Mouse (Mus musculus): ENCODE results near the gene 1500011B03Rik. TPM values are rescaled to one million over a fixed set of nuclear protein-coding genes. Genes with fewer than 3 reads are reported as not detected.

1500011B03Rik gene
- polyA plus RNA-seq, 1 experiment from 2014 or later = 112 TPM

GRCm38 (mm10) chr5:114799848-114800247, 23.4 kb downstream of the 1500011B03Rik start:
- no peaks in the 10 kb centered on the region for H3K27me3 ChIP-seq (ENCODE audit: control insufficient read depth, insufficient read depth, low read length)
- no peaks in the 10 kb centered on the region for H3K9me3 ChIP-seq (ENCODE audit: control insufficient read depth, low read depth, low read length)
- H3K36me3 ChIP-seq (ENCODE audit: control insufficient read depth, insufficient read depth, low read length) = peaks cover 22% of the 10 kb centered on the region
- H3K4me2 ChIP-seq (replicated peaks; ENCODE audit: low read depth, low read length) = no peak overlapping the region
- 73% methylated on average over 11 of the region's 11 CpGs for WGBS
- no peak overlapping the region for H3K27ac ChIP-seq (ENCODE audit: low read length)
- H3K4me3 ChIP-seq (ENCODE audit: low read depth, low read length) = no peak overlapping the region
- no peak overlapping the region for H3K9ac ChIP-seq (replicated peaks; ENCODE audit: low read depth, low read length)
- no peak for ATAC-seq (ENCODE audit: insufficient number of reproducible peaks, insufficient read depth, low FRiP score, low read depth)
- peaks cover 15% of the 10 kb centered on the region; the same call in 1 of the 2 replicates for H3K4me1 ChIP-seq (ENCODE audit: control insufficient read depth, insufficient read depth, low read length)

DNA sequence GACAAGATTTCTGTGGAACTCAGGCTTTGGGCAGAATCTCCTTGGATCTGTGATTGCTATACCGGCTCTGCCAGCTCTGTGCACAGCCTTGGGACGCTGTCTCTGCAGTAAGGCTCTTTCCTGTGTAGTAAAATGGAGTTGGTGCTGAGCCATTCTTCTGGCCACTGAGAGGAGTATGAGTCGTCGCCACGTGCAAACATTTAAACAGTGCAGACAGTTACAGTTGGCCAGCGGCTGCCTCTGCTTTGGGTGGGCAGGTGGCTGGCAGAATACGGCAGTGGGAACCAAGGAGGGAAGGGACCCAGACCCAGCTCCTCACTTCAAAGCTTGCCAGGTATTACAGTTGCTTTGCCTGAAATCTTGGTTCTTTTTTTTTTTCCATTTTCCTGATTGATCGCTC, 26.0 kb downstream of the 1500011B03Rik start:
- H3K9me3 ChIP-seq (ENCODE audit: control insufficient read depth, low read depth, low read length) = no peaks in the 10 kb centered on the region
- H3K27me3 ChIP-seq (ENCODE audit: control insufficient read depth, insufficient read depth, low read length) = no peaks in the 10 kb centered on the region
- H3K27ac ChIP-seq (ENCODE audit: low read length) = no peak overlapping the region
- no peak overlapping the region for H3K4me2 ChIP-seq (replicated peaks; ENCODE audit: low read depth, low read length)
- WGBS = 82% methylated on average over 8 of the region's 8 CpGs
- peaks cover 15% of the 10 kb centered on the region; the same call in 1 of the 2 replicates for H3K4me1 ChIP-seq (ENCODE audit: control insufficient read depth, insufficient read depth, low read length)
- H3K36me3 ChIP-seq (ENCODE audit: control insufficient read depth, insufficient read depth, low read length) = peaks cover 23% of the 10 kb centered on the region
- H3K9ac ChIP-seq (replicated peaks; ENCODE audit: low read depth, low read length) = no peak overlapping the region
- no peak overlapping the region for H3K4me3 ChIP-seq (ENCODE audit: low read depth, low read length)
- no peak for ATAC-seq (ENCODE audit: insufficient number of reproducible peaks, insufficient read depth, low FRiP score, low read depth)

GRCm38 (mm10) chr5:114796299-114797012, 26.8 kb downstream of the 1500011B03Rik start:
- Histone ChIP-seq H3K4me2 (replicated peaks; ENCODE audit: low read depth, low read length) (peak overlapping the region; percentile 55), H3K9ac (replicated peaks; ENCODE audit: low read depth, low read length) (no peak overlapping the region), H3K4me3 (ENCODE audit: low read depth, low read length) (peak overlapping the region; percentile 25), H3K36me3 (ENCODE audit: control insufficient read depth, insufficient read depth, low read length) (peaks cover 27% of the 10 kb centered on the region), H3K27ac (ENCODE audit: low read length) (no peak overlapping the region), H3K27me3 (ENCODE audit: control insufficient read depth, insufficient read depth, low read length) (no peaks in the 10 kb centered on the region), H3K4me1 (ENCODE audit: control insufficient read depth, insufficient read depth, low read length) (peaks cover 15% of the 10 kb centered on the region; the same call in 1 of the 2 replicates), H3K9me3 (ENCODE audit: control insufficient read depth, low read depth, low read length) (no peaks in the 10 kb centered on the region)
- WGBS = 7% methylated on average over 40 of the region's 40 CpGs
- ATAC-seq (ENCODE audit: insufficient number of reproducible peaks, insufficient read depth, low FRiP score, low read depth) = peak; percentile 59; the same call in 1 of the 2 replicates

DNA sequence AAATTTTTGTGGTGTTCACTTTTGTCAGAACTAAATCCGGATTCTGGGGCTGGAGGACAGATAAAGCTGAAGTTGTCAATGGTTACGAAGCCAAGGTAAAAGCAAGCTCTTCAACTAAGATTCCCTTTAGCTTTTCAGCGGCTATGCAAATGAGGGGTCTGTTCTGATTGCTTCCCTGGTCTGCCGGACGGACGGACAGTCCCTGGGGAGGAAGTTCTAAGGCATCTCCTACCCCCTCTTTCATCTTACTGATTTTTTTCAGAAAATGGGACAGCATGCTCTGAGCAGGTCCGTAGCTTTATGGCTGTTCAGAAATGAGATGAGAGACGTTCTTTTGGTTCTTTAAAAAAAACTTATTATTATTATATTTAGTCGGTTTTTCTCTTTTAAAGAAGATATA, 27.6 kb downstream of the 1500011B03Rik start:
- no peak for ATAC-seq (ENCODE audit: insufficient number of reproducible peaks, insufficient read depth, low FRiP score, low read depth)
- Histone ChIP-seq H3K9me3 (ENCODE audit: control insufficient read depth, low read depth, low read length) (no peaks in the 10 kb centered on the region), H3K9ac (replicated peaks; ENCODE audit: low read depth, low read length) (no peak overlapping the region), H3K4me1 (ENCODE audit: control insufficient read depth, insufficient read depth, low read length) (peaks cover 15% of the 10 kb centered on the region; the same call in 1 of the 2 replicates), H3K36me3 (ENCODE audit: control insufficient read depth, insufficient read depth, low read length) (peaks cover 29% of the 10 kb centered on the region), H3K4me2 (replicated peaks; ENCODE audit: low read depth, low read length) (no peak overlapping the region), H3K27ac (ENCODE audit: low read length) (no peak overlapping the region), H3K4me3 (ENCODE audit: low read depth, low read length) (no peak overlapping the region), H3K27me3 (ENCODE audit: control insufficient read depth, insufficient read depth, low read length) (no peaks in the 10 kb centered on the region)
- WGBS = 74% methylated on average over 9 of the region's 9 CpGs

DNA sequence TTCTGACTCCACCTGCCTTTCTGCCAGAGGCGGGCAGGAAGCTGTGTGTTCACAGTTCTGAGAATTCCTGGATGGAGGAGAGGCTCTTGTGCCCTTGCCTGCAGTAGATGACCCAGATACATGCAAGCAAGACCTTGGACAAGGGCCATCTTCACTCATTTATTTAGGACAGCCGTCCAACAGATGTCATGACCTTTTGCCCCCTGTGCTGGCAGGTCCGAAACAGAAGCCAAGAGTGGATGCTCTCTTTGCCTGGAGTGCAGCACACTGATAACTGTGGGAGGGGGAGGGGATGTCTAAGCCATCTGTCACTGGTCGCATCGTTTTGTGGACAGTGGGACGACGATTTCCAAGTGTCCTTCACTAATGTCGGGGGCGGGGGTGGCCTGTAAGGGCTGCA, 28.0 kb downstream of the 1500011B03Rik start:
- peaks cover 29% of the 10 kb centered on the region for H3K36me3 ChIP-seq (ENCODE audit: control insufficient read depth, insufficient read depth, low read length)
- 51% methylated on average over 9 of the region's 9 CpGs for WGBS

GRCm38 (mm10) chr5:114794609-114795008, 28.7 kb downstream of the 1500011B03Rik start:
- WGBS = 75% methylated on average over 4 of the region's 4 CpGs
- peaks cover 29% of the 10 kb centered on the region for H3K36me3 ChIP-seq (ENCODE audit: control insufficient read depth, insufficient read depth, low read length)
- H3K9me3 ChIP-seq (ENCODE audit: control insufficient read depth, low read depth, low read length) = no peaks in the 10 kb centered on the region
- no peak overlapping the region for H3K27ac ChIP-seq (ENCODE audit: low read length)
- no peak overlapping the region for H3K4me2 ChIP-seq (replicated peaks; ENCODE audit: low read depth, low read length)
- no peak for ATAC-seq (ENCODE audit: insufficient number of reproducible peaks, insufficient read depth, low FRiP score, low read depth)
- no peak overlapping the region for H3K4me3 ChIP-seq (ENCODE audit: low read depth, low read length)
- no peak overlapping the region for H3K9ac ChIP-seq (replicated peaks; ENCODE audit: low read depth, low read length)
- peaks cover 15% of the 10 kb centered on the region; the same call in 1 of the 2 replicates for H3K4me1 ChIP-seq (ENCODE audit: control insufficient read depth, insufficient read depth, low read length)
- H3K27me3 ChIP-seq (ENCODE audit: control insufficient read depth, insufficient read depth, low read length) = no peaks in the 10 kb centered on the region

More for the DNA sequence above, 28.0 kb downstream of the 1500011B03Rik start:
- Histone ChIP-seq H3K4me2 (replicated peaks; ENCODE audit: low read depth, low read length) (no peak overlapping the region), H3K27ac (ENCODE audit: low read length) (no peak overlapping the region), H3K9me3 (ENCODE audit: control insufficient read depth, low read depth, low read length) (no peaks in the 10 kb centered on the region), H3K4me1 (ENCODE audit: control insufficient read depth, insufficient read depth, low read length) (peaks cover 15% of the 10 kb centered on the region; the same call in 1 of the 2 replicates), H3K27me3 (ENCODE audit: control insufficient read depth, insufficient read depth, low read length) (no peaks in the 10 kb centered on the region), H3K9ac (replicated peaks; ENCODE audit: low read depth, low read length) (no peak overlapping the region), H3K4me3 (ENCODE audit: low read depth, low read length) (no peak overlapping the region)
- no peak for ATAC-seq (ENCODE audit: insufficient number of reproducible peaks, insufficient read depth, low FRiP score, low read depth)

DNA sequence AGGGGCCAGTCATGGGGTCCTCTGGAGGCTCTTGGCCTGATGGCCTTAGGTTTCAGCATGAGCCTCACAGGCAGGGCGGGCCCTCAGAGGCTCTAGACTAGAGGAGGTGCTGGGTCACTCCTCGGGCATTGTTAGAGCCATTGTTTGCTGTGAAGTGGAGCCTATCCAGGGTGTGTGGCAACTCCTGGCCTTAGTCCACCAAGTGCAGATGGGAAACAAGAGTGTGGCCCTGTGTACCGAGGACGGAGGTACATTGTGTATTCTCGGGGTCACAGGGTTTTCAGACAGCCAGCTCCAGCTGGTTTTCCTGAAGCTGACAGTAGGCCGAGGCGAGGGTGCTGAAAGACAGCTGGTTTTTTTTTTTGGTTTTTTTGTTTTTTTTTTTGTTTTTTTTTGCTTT, 30.0 kb downstream of the 1500011B03Rik start:
- Histone ChIP-seq H3K9ac (replicated peaks; ENCODE audit: low read depth, low read length) (no peak overlapping the region), H3K4me2 (replicated peaks; ENCODE audit: low read depth, low read length) (no peak overlapping the region), H3K36me3 (ENCODE audit: control insufficient read depth, insufficient read depth, low read length) (peaks cover 33% of the 10 kb centered on the region), H3K4me3 (ENCODE audit: low read depth, low read length) (no peak overlapping the region), H3K27me3 (ENCODE audit: control insufficient read depth, insufficient read depth, low read length) (no peaks in the 10 kb centered on the region), H3K9me3 (ENCODE audit: control insufficient read depth, low read depth, low read length) (no peaks in the 10 kb centered on the region), H3K4me1 (ENCODE audit: control insufficient read depth, insufficient read depth, low read length) (peaks cover 15% of the 10 kb centered on the region; the same call in 1 of the 2 replicates), H3K27ac (ENCODE audit: low read length) (no peak overlapping the region)
- WGBS = 63% methylated on average over 7 of the region's 7 CpGs
- no peak for ATAC-seq (ENCODE audit: insufficient number of reproducible peaks, insufficient read depth, low FRiP score, low read depth)

GRCm38 (mm10) chr5:114785196-114785595, 38.1 kb downstream of the 1500011B03Rik start:
- peaks cover 14% of the 10 kb centered on the region; the same call in 1 of the 2 replicates for H3K36me3 ChIP-seq (ENCODE audit: control insufficient read depth, insufficient read depth, low read length)
- no peak overlapping the region for H3K27ac ChIP-seq (ENCODE audit: low read length)
- H3K4me1 ChIP-seq (ENCODE audit: control insufficient read depth, insufficient read depth, low read length) = no peaks in the 10 kb centered on the region
- H3K27me3 ChIP-seq (ENCODE audit: control insufficient read depth, insufficient read depth, low read length) = no peaks in the 10 kb centered on the region
- no peaks in the 10 kb centered on the region for H3K9me3 ChIP-seq (ENCODE audit: control insufficient read depth, low read depth, low read length)
- H3K9ac ChIP-seq (replicated peaks; ENCODE audit: low read depth, low read length) = no peak overlapping the region
- H3K4me2 ChIP-seq (replicated peaks; ENCODE audit: low read depth, low read length) = no peak overlapping the region
- ATAC-seq (ENCODE audit: insufficient number of reproducible peaks, insufficient read depth, low FRiP score, low read depth) = no peak
- no peak overlapping the region for H3K4me3 ChIP-seq (ENCODE audit: low read depth, low read length)
- WGBS = 77% methylated on average over 5 of the region's 5 CpGs
